Mouse (Mus musculus) layer of hippocampus, adult 2 months (tissue): Measurements from ENCODE around the gene Ubfd1. TPM values are rescaled to one million over a fixed set of nuclear protein-coding genes. Genes with fewer than 3 reads are reported as not detected.

ENCODE experiments used
- DNase-seq, 2 experiments: peaks; one replicate each; pipeline ENCODE4 v3.0.0; 2022; ENCODE audit warnings: low spot score in 2 of 2
- H3K27ac ChIP-seq: fragments of 200-600 bp; 2 replicates; pipeline ENCODE4 v1.8.1; 2022
- H3K4me3 ChIP-seq: fragments of 200-600 bp; 2 replicates; pipeline ENCODE4 v1.8.1; 2022; ENCODE audit warnings: mild to moderate bottlenecking
- CTCF ChIP-seq: fragments of 200-600 bp; conservative IDR thresholded peaks from 2 replicates; pipeline ENCODE4 v1.8.1; 2022; ENCODE audit warnings: antibody characterized with exemption, mild to moderate bottlenecking, moderate library complexity
- total RNA-seq, 2 experiments: library from RNA; stranded (reverse); gene quantifications; 2 replicates each; pipeline ENCODE4 v1.2.3; 2021

Ubfd1 gene
- total RNA-seq, 2 experiments from 2014 or later: 49.6 to 50.7 TPM

- Histone ChIP-seq H3K27ac (no peak overlapping the region), H3K4me3 (no peak overlapping the region)
- TF ChIP-seq CTCF: no peak
- no peak for DNase-seq
Observed at GRCm38 (mm10) chr7:122050834-122051233, 16.1 kb upstream of the Ubfd1 start.

GRCm38 (mm10) chr7:122056633-122057032, 10.3 kb upstream of the Ubfd1 start:
- Histone ChIP-seq H3K27ac (no peak overlapping the region), H3K4me3 (no peak overlapping the region)
- no peak for TF ChIP-seq CTCF
- no peak for DNase-seq

GRCm38 (mm10) chr7:122065656-122066055, 1.3 kb upstream of the Ubfd1 start:
- DNase-seq: no peak
- no peak for TF ChIP-seq CTCF
- peak overlapping the region; percentile 99 for H3K27ac ChIP-seq
- H3K4me3 ChIP-seq: no peak overlapping the region

GRCm38 (mm10) chr7:122066102-122066944, 652 bp upstream of the Ubfd1 start:
- peak overlapping the region; percentile 96 for H3K4me3 ChIP-seq
- TF ChIP-seq CTCF: no peak
- DNase-seq: no peak
- H3K27ac ChIP-seq: peak overlapping the region; percentile 99

- peak overlapping the region; percentile 96 for H3K4me3 ChIP-seq
- peak overlapping the region; percentile 99 for H3K27ac ChIP-seq
- TF ChIP-seq CTCF: peak; percentile 65
- no peak for DNase-seq
Observed at GRCm38 (mm10) chr7:122067517-122068381, 774 bp downstream of the Ubfd1 start.

- Histone ChIP-seq H3K4me3 (no peak overlapping the region), H3K27ac (no peak overlapping the region)
- DNase-seq: no peak
- TF ChIP-seq CTCF: no peak
Observed at GRCm38 (mm10) chr7:122074374-122074773, 7.4 kb downstream of the Ubfd1 start.

- DNase-seq: no peak
- TF ChIP-seq CTCF: no peak
- H3K27ac ChIP-seq: no peak overlapping the region; the same call in 1 of the 2 replicates
- H3K4me3 ChIP-seq: no peak overlapping the region
Observed at GRCm38 (mm10) chr7:122079798-122080554, 13.0 kb downstream of the Ubfd1 start.

GRCm38 (mm10) chr7:122081071-122081470, 14.1 kb downstream of the Ubfd1 start:
- no peak for TF ChIP-seq CTCF

GRCm38 (mm10) chr7:122087195-122087982, 20.4 kb downstream of the Ubfd1 start:
- Histone ChIP-seq H3K27ac (peak overlapping the region; percentile 46; the same call in 1 of the 2 replicates), H3K4me3 (no peak overlapping the region)
- TF ChIP-seq CTCF: no peak
- DNase-seq: no peak

More at GRCm38 (mm10) chr7:122081071-122081470, 14.1 kb downstream of the Ubfd1 start:
- Histone ChIP-seq H3K4me3 (no peak overlapping the region), H3K27ac (peak overlapping the region; percentile 14; the same call in 1 of the 2 replicates)
- no peak for DNase-seq

GRCm38 (mm10) chr7:122094564-122095330, 27.8 kb downstream of the Ubfd1 start:
- peak; percentile 33 for TF ChIP-seq CTCF
- Histone ChIP-seq H3K27ac (no peak overlapping the region), H3K4me3 (no peak overlapping the region)
- no peak for DNase-seq

- Histone ChIP-seq H3K27ac (no peak overlapping the region), H3K4me3 (no peak overlapping the region)
- no peak for TF ChIP-seq CTCF
- no peak for DNase-seq
Observed at GRCm38 (mm10) chr7:122098009-122098408, 31.0 kb downstream of the Ubfd1 start.
